Mouse (Mus musculus) liver, adult 2 months (tissue): ENCODE measurements around the gene Gdnf. TPM values are rescaled to one million over a fixed set of nuclear protein-coding genes. Genes with fewer than 3 reads are reported as not detected.

Experiments used
- DNase-seq: peaks from one replicate; pipeline ENCODE4 v3.0.0-alpha.2; 2011; ENCODE audit warnings: low read depth, low spot score; ENCODE audit errors: extremely low read depth
- H3K27ac ChIP-seq: fragments of 200-500 bp; replicated peaks from 2 replicates; pipeline ENCODE4 v1.5.1; 2012; ENCODE audit warnings: low read depth, mild to moderate bottlenecking, control low read depth, inconsistent platforms, low read length; ENCODE audit not compliant: insufficient read depth
- H3K27me3 ChIP-seq: fragments of 200-500 bp; 2 replicates; pipeline ENCODE4 v1.6.1; 2012; ENCODE audit warnings: mild to moderate bottlenecking, moderate library complexity, low read length, inconsistent platforms; ENCODE audit not compliant: control insufficient read depth, insufficient read depth
- H3K36me3 ChIP-seq: fragments of 200-500 bp; 2 replicates; pipeline ENCODE4 v1.6.1; 2012; ENCODE audit warnings: low read length, inconsistent platforms; ENCODE audit not compliant: control insufficient read depth, insufficient read depth
- H3K4me1 ChIP-seq: fragments of 200-500 bp; 2 replicates; pipeline ENCODE4 v1.6.1; 2011; ENCODE audit warnings: low read length; ENCODE audit not compliant: control insufficient read depth, insufficient read depth
- H3K4me3 ChIP-seq: fragments of 200-500 bp; 2 replicates; pipeline ENCODE4 v1.5.1; 2011; ENCODE audit warnings: low read depth, mild to moderate bottlenecking, control low read depth, low read length, moderate library complexity; ENCODE audit not compliant: insufficient read depth
- H3K79me2 ChIP-seq: fragments of 200-500 bp; 2 replicates; pipeline ENCODE4 v1.6.1; 2012; ENCODE audit warnings: inconsistent platforms, mild to moderate bottlenecking, low read length, moderate library complexity; ENCODE audit not compliant: control insufficient read depth, insufficient read depth
- H3K9ac ChIP-seq: fragments of 200-500 bp; 2 replicates; pipeline ENCODE4 v1.6.1; 2012; ENCODE audit warnings: low read depth, mild to moderate bottlenecking, control low read depth, inconsistent platforms, low read length
- CTCF ChIP-seq: fragments of 200-500 bp; IDR thresholded peaks from 2 replicates; pipeline ENCODE4 v1.5.1; 2011; ENCODE audit warnings: low read depth, low read length, control low read depth
- POLR2A ChIP-seq: fragments of 200-500 bp; IDR thresholded peaks from 2 replicates; pipeline ENCODE4 v1.6.1; 2011; ENCODE audit warnings: low read length, control low read depth; ENCODE audit not compliant: insufficient read depth; ENCODE audit errors: extremely low read depth
- WGBS: fragments of 180-500 bp; shearing (Covaris S2); methylation state at CpG from one replicate; pipeline ENCODE4 v1.1.7; 2018; 5-methylcytosine and 5-hydroxymethylcytosine counted together
- polyA plus RNA-seq: library from polyadenylated mRNA; depleted of rRNA; stranded (reverse); fragments of >200 nt; gene quantifications from 2 replicates; pipeline ENCODE4 v1.2.3, GENCODE M21; 2012
- total RNA-seq: library from RNA; depleted of rRNA; stranded (reverse); fragments of >200 nt; gene quantifications from 2 replicates; pipeline ENCODE4 v1.2.3, GENCODE M21; 2014

Gene Gdnf
- total and polyA plus RNA-seq, 2 experiments, result not detected

GRCm38 (mm10) chr15:7841664-7842063 lies 31.0 kb downstream of the Gdnf start:
- H3K27ac ChIP-seq, result no peak overlapping the region
- 71% methylated on average over 1 of the region's 1 CpGs for WGBS
- no peak overlapping the region for H3K9ac ChIP-seq
- DNase-seq, result no peak
- H3K79me2 ChIP-seq, result no peaks in the 10 kb centered on the region
- H3K4me1 ChIP-seq, result no peaks in the 10 kb centered on the region
- no peaks in the 10 kb centered on the region for H3K36me3 ChIP-seq
- no peak overlapping the region for H3K4me3 ChIP-seq
- H3K27me3 ChIP-seq, result no peaks in the 10 kb centered on the region
- TF ChIP-seq POLR2A (no peak), CTCF (no peak)

GRCm38 (mm10) chr15:7842398-7842797 lies 31.8 kb downstream of the Gdnf start:
- Histone ChIP-seq H3K79me2 (no peaks in the 10 kb centered on the region), H3K4me1 (no peaks in the 10 kb centered on the region), H3K9ac (no peak overlapping the region), H3K36me3 (no peaks in the 10 kb centered on the region), H3K4me3 (no peak overlapping the region), H3K27ac (no peak overlapping the region), H3K27me3 (no peaks in the 10 kb centered on the region)
- no peak for DNase-seq
- WGBS, result 81% methylated on average over 4 of the region's 4 CpGs
- TF ChIP-seq CTCF (no peak), POLR2A (no peak)

DNA sequence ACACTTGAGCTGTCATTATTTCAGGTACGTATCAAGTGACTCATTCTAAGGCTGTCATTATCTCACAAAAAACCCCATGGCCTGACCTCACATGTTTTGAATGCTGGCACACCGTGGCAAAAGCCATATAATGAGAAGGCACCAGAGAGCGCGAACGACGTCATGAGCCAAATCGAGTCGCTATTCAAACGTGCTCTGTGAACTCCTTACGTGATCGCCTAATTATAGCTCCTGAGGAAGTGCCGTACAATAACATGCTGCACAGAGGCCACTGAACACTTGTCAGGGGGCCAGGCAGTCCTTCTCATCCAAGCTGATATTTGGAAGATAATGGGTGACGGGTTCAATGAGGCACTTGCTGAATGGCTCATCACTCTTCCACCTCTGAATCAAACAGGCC lies 46.8 kb downstream of the Gdnf start:
- Histone ChIP-seq H3K4me3 (no peak overlapping the region), H3K27ac (no peak overlapping the region), H3K4me1 (no peaks in the 10 kb centered on the region), H3K27me3 (no peaks in the 10 kb centered on the region), H3K79me2 (no peaks in the 10 kb centered on the region), H3K36me3 (no peaks in the 10 kb centered on the region), H3K9ac (no peak overlapping the region)
- WGBS, result 88% methylated on average over 13 of the region's 13 CpGs
- TF ChIP-seq CTCF, result no peak
- TF ChIP-seq POLR2A, result no peak
- DNase-seq, result no peak

DNA sequence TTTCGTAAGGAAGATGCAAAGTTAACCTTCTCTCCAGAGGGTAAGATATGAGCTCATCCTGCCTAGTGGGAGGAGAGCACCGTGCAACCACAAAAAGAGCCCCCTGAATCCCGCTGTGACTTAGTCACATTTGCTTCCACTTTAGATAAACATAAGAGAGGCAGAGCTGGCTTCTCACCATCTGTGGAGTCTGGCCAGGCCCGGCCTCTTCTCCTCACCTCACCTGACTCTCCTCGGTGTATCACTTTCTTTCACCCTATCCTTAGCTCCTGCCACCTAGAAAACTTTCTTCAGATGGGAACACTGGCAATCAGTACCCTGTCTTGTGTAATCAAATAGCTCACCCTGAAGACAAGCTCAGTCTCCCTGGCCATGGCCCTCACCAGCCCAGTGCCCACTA lies 48.2 kb downstream of the Gdnf start:
- H3K27ac ChIP-seq, result no peak overlapping the region
- no peaks in the 10 kb centered on the region for H3K4me1 ChIP-seq
- WGBS, result 76% methylated on average over 5 of the region's 5 CpGs
- no peak overlapping the region for H3K9ac ChIP-seq
- H3K79me2 ChIP-seq, result no peaks in the 10 kb centered on the region
- no peak for DNase-seq
- no peaks in the 10 kb centered on the region for H3K27me3 ChIP-seq
- TF ChIP-seq CTCF, result no peak
- no peak overlapping the region for H3K4me3 ChIP-seq
- H3K36me3 ChIP-seq, result no peaks in the 10 kb centered on the region

DNA sequence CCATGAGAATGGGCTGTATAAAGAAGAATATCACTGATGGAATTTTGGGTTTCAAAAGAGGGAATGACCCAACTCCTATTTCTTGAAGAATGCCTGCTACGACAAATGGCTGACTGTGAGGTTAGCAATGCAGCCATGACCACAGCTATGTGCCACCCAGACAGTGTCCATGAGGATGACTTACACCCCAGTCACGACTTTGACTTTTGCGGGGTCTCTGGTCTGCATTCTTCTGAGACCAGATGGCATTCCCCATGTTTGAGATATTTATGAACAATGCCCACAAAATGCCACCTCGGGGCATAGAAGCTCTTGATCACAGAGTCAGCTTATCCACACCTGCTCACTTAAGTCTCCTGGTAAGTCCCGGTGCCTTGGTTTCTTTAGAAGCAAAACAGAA lies 52.2 kb downstream of the Gdnf start:
- 86% methylated on average over 5 of the region's 5 CpGs for WGBS
- Histone ChIP-seq H3K27me3 (no peaks in the 10 kb centered on the region), H3K36me3 (no peaks in the 10 kb centered on the region), H3K79me2 (no peaks in the 10 kb centered on the region), H3K4me3 (no peak overlapping the region), H3K4me1 (no peaks in the 10 kb centered on the region), H3K9ac (no peak overlapping the region), H3K27ac (no peak overlapping the region)
- no peak for TF ChIP-seq POLR2A
- no peak for TF ChIP-seq CTCF
- DNase-seq, result no peak

- Histone ChIP-seq H3K36me3 (no peaks in the 10 kb centered on the region), H3K27ac (no peak overlapping the region), H3K79me2 (no peaks in the 10 kb centered on the region), H3K9ac (no peak overlapping the region), H3K4me1 (no peaks in the 10 kb centered on the region), H3K4me3 (no peak overlapping the region), H3K27me3 (no peaks in the 10 kb centered on the region)
- no peak for TF ChIP-seq CTCF
- TF ChIP-seq POLR2A, result no peak
- DNase-seq, result no peak
- WGBS, result 73% methylated on average over 5 of the region's 5 CpGs
Observed at GRCm38 (mm10) chr15:7863328-7863727, 52.7 kb downstream of the Gdnf start.
